Mouse (Mus musculus) kidney, embryonic 15.5 days (tissue): Measurements from ENCODE around the gene Slc38a9. TPM values are rescaled to one million over a fixed set of nuclear protein-coding genes. Genes with fewer than 3 reads are reported as not detected.
A peak's percentile ranks its signal among the peaks of the same experiment; 100 is the strongest.

Experiments used
- ATAC-seq: fragments of 200-750 bp; cut with Nextera tagmentation; replicated peaks from 2 replicates; pipeline ENCODE4 v1.8.0; 2017; ENCODE audit warnings: moderate TSS enrichment; ENCODE audit not compliant: low FRiP score
- H3K27ac ChIP-seq: fragments of 300-500 bp; sonication (generic); 2 replicates; pipeline ENCODE4 v1.5.1; 2015; ENCODE audit warnings: mild to moderate bottlenecking, inconsistent platforms
- H3K27me3 ChIP-seq: fragments of 300-500 bp; sonication (generic); 2 replicates; pipeline ENCODE4 v1.6.1; 2015; ENCODE audit warnings: inconsistent platforms
- H3K36me3 ChIP-seq: fragments of 300-500 bp; sonication (generic); 2 replicates; pipeline ENCODE4 v1.6.1; 2015; ENCODE audit warnings: inconsistent platforms
- H3K4me1 ChIP-seq: fragments of 300-500 bp; sonication (generic); 2 replicates; pipeline ENCODE4 v1.6.1; 2015; ENCODE audit warnings: inconsistent platforms
- H3K4me2 ChIP-seq: fragments of 300-500 bp; sonication (generic); 2 replicates; pipeline ENCODE4 v1.6.1; 2015; ENCODE audit warnings: moderate library complexity, mild to moderate bottlenecking, inconsistent platforms
- H3K4me3 ChIP-seq: fragments of 300-500 bp; sonication (generic); replicated peaks from 2 replicates; pipeline ENCODE4 v1.5.1; 2015; ENCODE audit warnings: mild to moderate bottlenecking, inconsistent platforms
- H3K9ac ChIP-seq: fragments of 300-500 bp; sonication (generic); 2 replicates; pipeline ENCODE4 v1.6.1; 2015; ENCODE audit warnings: mild to moderate bottlenecking, inconsistent platforms
- H3K9me3 ChIP-seq: fragments of 300-500 bp; sonication (generic); replicated peaks from 2 replicates; pipeline ENCODE4 v1.6.1; 2016; ENCODE audit warnings: inconsistent platforms
- WGBS: fragments of 180-500 bp; shearing (Covaris S2); methylation state at CpG from one replicate; pipeline ENCODE4 v1.1.7; 2015; ENCODE audit warnings: mixed read lengths; 5-methylcytosine and 5-hydroxymethylcytosine counted together
- polyA plus RNA-seq: library from polyadenylated mRNA; unstranded; fragments of >200 nt; fragmentation: Nextera tagmentation; extraction: Ambion mirVana; gene quantifications from 2 replicates; pipeline ENCODE4 v1.2.1, GENCODE M21; 2015

Gene Slc38a9
- polyA plus RNA-seq, 1 experiment from 2014 or later: 15.2 TPM

DNA sequence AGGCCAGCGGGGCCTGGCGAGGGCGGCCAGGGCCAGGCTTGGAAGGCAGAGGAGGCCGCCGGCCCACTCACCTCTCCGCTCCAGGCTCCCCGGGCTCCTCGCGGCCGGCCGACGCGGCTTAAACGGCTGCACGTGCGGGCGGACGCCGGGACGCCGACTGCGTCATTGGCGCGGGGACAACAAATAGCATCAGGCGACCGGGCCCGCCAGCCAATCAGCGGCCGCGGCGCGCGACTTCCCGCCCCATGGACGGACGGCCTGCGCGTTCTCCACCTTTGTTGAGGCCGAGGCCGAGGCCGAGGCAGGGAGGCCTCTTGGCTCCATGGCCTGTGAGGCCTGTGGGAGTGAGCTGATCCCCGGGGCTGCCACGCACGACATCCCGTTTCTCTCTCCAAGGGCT is 8.3 kb upstream of the Slc38a9 start, which contains the start of gene Ddx4:
Gene Ddx4, minus strand, starts transcription at position 271 of the 400 bp plus-strand sequence.
- no peaks in the 10 kb centered on the region for H3K4me1 ChIP-seq
- H3K9ac ChIP-seq: no peak within 1 kb of the TSS
- H3K4me2 ChIP-seq: no peak within 1 kb of the TSS
- H3K9me3 ChIP-seq: peaks cover 7% of the 10 kb centered on the region; the same call in 1 of the 2 replicates
- no peaks in the 10 kb centered on the region for H3K27me3 ChIP-seq
- H3K4me3 ChIP-seq: no peak within 1 kb of the TSS
- WGBS: 83% methylated on average over 45 of the region's 45 CpGs
- ATAC-seq: no peak
- H3K36me3 ChIP-seq: no peaks in the 10 kb centered on the region
- no peak within 1 kb of the TSS for H3K27ac ChIP-seq

DNA sequence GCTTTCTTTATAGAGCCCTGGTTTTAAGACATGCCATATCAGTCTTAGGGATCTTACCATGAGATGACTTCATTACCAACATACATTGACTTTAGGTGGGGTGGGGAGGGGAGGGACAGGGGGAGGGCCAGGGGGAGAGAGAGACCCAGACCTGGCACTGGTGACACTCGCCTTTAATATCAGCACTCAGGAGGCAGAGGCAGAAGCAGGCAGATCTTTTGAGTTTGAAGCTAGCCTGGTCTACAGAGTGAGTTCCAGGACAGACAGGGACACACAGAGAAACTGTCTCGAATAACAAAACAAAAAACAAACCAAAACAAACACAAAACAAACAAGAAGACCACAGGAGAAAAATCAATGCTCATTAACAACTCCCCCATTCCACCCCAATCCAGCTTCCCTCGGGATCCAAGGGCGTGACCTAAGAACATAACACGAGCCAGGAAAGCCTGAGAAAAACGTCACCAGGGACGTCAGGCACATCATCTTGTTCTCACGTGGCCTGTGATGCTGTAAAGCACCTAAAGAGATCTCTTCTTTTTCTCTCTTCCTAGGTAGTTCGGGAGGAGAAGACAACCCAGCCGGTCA is 471 bp upstream of the Slc38a9 start:
- Histone ChIP-seq H3K9me3 (no peaks in the 10 kb centered on the region), H3K27ac (no peak overlapping the region), H3K36me3 (no peaks in the 10 kb centered on the region), H3K4me3 (peak overlapping the region; percentile 73), H3K27me3 (no peaks in the 10 kb centered on the region), H3K4me1 (peaks cover 9% of the 10 kb centered on the region), H3K9ac (peak overlapping the region; percentile 33; the same call in 1 of the 2 replicates), H3K4me2 (peak overlapping the region; percentile 86)
- peak; percentile 26 for ATAC-seq
- 3% methylated on average over 10 of the region's 10 CpGs for WGBS

GRCm38 (mm10) chr13:112661687-112662086 is 1.1 kb downstream of the Slc38a9 start:
- peaks cover 9% of the 10 kb centered on the region for H3K4me1 ChIP-seq
- H3K27ac ChIP-seq: no peak overlapping the region
- no peaks in the 10 kb centered on the region for H3K27me3 ChIP-seq
- ATAC-seq: no peak
- H3K9me3 ChIP-seq: no peaks in the 10 kb centered on the region
- H3K4me3 ChIP-seq: peak overlapping the region; percentile 73; the same call in 1 of the 2 replicates
- 70% methylated on average over 2 of the region's 2 CpGs for WGBS
- H3K36me3 ChIP-seq: no peaks in the 10 kb centered on the region
- H3K9ac ChIP-seq: no peak overlapping the region
- peak overlapping the region; percentile 86; the same call in 1 of the 2 replicates for H3K4me2 ChIP-seq

- WGBS: 85% methylated on average over 10 of the region's 10 CpGs
- H3K27me3 ChIP-seq: no peaks in the 10 kb centered on the region
- no peaks in the 10 kb centered on the region for H3K9me3 ChIP-seq
- H3K36me3 ChIP-seq: peaks cover 4% of the 10 kb centered on the region
- ATAC-seq: no peak
- no peak overlapping the region for H3K9ac ChIP-seq
- H3K4me3 ChIP-seq: no peak overlapping the region
- H3K4me2 ChIP-seq: no peak overlapping the region
- H3K4me1 ChIP-seq: no peaks in the 10 kb centered on the region
- H3K27ac ChIP-seq: no peak overlapping the region
Observed at GRCm38 (mm10) chr13:112666433-112667024, 6.0 kb downstream of the Slc38a9 start.

DNA sequence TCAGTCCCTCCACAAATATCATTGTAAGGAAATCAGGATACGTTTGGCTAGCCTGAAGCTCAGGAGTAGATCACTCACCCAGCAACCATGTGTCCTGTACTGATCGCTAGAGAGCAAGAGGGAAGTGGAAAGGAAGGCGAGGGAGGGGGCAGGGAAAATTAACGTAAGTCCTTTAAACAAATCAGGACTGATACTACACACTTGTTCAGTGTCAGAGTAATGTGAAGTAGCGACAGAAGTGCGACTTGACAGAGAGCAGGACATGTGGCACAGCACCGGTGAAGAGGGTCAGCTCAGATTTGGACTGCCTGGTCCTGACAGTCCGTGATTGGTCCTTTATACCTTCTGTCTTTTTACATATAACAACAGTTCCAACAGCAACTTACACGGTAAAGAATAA is 6.7 kb downstream of the Slc38a9 start:
- no peak overlapping the region for H3K4me3 ChIP-seq
- no peak for ATAC-seq
- H3K4me1 ChIP-seq: no peaks in the 10 kb centered on the region
- H3K27me3 ChIP-seq: no peaks in the 10 kb centered on the region
- WGBS: 85% methylated on average over 9 of the region's 9 CpGs
- no peak overlapping the region for H3K27ac ChIP-seq
- H3K9ac ChIP-seq: no peak overlapping the region
- no peak overlapping the region for H3K4me2 ChIP-seq
- peaks cover 8% of the 10 kb centered on the region for H3K36me3 ChIP-seq
- no peaks in the 10 kb centered on the region for H3K9me3 ChIP-seq

DNA sequence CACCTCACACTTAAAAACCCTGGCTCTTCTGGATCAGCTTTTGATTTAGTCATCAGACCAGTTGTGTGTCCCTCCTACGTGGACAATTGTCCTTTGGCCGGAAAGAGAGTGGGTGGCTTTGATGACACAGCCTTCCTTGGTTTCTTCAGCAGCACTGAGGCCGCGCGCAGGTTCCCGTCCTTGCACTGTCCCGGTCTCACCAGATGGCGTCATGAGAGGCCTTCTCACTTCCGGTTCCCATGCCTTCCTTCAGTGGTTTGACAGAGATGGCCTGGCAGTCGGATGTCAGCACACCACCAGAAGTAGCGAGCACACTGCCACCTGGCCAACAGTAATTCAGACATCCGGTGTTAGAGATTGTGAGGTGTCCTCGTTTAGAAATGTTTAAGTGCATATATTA is 11.2 kb downstream of the Slc38a9 start:
- no peak overlapping the region for H3K4me2 ChIP-seq
- no peak overlapping the region for H3K27ac ChIP-seq
- no peak overlapping the region for H3K9ac ChIP-seq
- no peaks in the 10 kb centered on the region for H3K9me3 ChIP-seq
- no peaks in the 10 kb centered on the region for H3K27me3 ChIP-seq
- WGBS: 70% methylated on average over 13 of the region's 13 CpGs
- H3K4me3 ChIP-seq: no peak overlapping the region
- H3K4me1 ChIP-seq: peaks cover 5% of the 10 kb centered on the region; the same call in 1 of the 2 replicates
- no peak for ATAC-seq
- peaks cover 8% of the 10 kb centered on the region for H3K36me3 ChIP-seq

GRCm38 (mm10) chr13:112672797-112673196 is 12.2 kb downstream of the Slc38a9 start:
- Histone ChIP-seq H3K9ac (no peak overlapping the region), H3K9me3 (no peaks in the 10 kb centered on the region), H3K4me2 (no peak overlapping the region), H3K4me3 (no peak overlapping the region), H3K27ac (no peak overlapping the region), H3K4me1 (peaks cover 5% of the 10 kb centered on the region; the same call in 1 of the 2 replicates), H3K27me3 (no peaks in the 10 kb centered on the region), H3K36me3 (peaks cover 8% of the 10 kb centered on the region)
- ATAC-seq: no peak
- WGBS: 75% methylated on average over 6 of the region's 6 CpGs

DNA sequence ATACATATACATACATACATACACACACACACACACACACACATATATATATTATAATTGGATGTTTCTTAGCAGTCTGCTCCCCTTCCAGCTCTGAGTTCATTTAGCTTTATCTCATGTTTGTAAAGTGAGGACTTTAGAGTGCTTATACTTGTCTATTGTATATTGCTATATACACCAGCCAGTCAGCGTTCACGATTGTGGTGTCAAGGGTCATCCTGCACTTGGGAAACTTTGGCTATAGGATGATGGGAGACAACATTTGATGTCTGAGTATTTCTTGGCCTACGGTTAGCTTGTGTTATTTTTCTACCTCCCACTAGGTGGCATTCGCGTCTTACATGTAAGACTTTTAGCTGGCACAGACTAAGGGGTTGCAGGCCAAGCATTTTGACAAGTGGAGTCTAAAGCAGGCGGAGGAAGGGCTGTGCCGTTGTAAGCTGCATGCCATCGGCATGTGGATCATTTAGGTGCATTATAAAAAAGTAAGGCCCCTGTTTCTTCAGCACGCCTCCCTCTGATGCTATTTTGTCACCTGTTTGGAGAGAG is 13.4 kb downstream of the Slc38a9 start:
- peak; percentile 83 for ATAC-seq
- 11% methylated on average over 9 of the region's 9 CpGs for WGBS
- Histone ChIP-seq H3K9me3 (no peaks in the 10 kb centered on the region), H3K27ac (no peak overlapping the region), H3K4me2 (no peak overlapping the region), H3K36me3 (peaks cover 17% of the 10 kb centered on the region), H3K27me3 (no peaks in the 10 kb centered on the region), H3K9ac (no peak overlapping the region), H3K4me3 (no peak overlapping the region), H3K4me1 (peaks cover 5% of the 10 kb centered on the region; the same call in 1 of the 2 replicates)

DNA sequence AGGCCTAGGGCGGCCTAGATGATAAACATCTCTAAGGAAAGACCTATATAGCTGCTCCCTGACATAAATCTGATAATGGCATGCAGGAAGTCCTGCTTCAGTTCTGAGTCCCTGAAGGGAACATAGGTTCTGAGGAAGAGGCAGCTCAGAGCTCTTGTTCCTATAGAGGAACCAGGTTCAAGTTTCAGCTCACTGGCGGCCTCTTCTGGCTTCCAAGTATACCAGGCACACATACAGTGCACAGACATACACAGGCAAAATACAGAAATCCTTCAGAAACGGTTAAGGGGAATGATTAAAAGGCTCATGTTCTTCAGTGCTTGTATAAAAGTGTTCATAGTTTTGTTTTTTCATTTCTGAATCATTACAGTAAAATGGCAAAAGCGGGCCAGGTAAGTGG is 17.6 kb downstream of the Slc38a9 start:
- H3K27ac ChIP-seq: no peak overlapping the region
- H3K4me3 ChIP-seq: no peak overlapping the region
- no peak overlapping the region for H3K9ac ChIP-seq
- peaks cover 9% of the 10 kb centered on the region for H3K36me3 ChIP-seq
- H3K9me3 ChIP-seq: no peaks in the 10 kb centered on the region
- WGBS: 89% methylated on average over 4 of the region's 4 CpGs
- H3K4me1 ChIP-seq: peaks cover 5% of the 10 kb centered on the region; the same call in 1 of the 2 replicates
- H3K4me2 ChIP-seq: no peak overlapping the region
- no peak for ATAC-seq
- H3K27me3 ChIP-seq: no peaks in the 10 kb centered on the region

DNA sequence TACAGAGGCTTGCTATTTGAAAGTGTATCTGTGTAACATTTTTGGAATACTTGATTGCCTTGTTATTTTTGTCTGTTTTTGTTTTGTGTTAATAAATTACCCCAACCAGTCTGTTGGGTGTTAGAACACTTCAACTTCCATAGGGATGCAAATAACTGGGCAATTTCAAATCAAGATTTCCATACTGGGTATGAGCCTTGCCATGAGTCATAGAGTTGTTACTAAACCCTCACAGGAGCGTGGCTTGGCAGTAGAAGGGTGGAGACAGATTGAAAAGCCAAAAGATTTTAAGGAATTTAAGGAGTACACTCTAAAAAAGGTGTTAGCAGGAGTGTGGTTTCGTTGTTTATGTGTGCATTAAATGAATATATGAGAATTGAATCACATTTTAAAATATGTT is 22.8 kb downstream of the Slc38a9 start:
- 76% methylated on average over 2 of the region's 2 CpGs for WGBS
- H3K36me3 ChIP-seq: 0 out of 2 replicates have a peak, but pooled peaks cover 4% of the 10 kb centered on the region
- no peak overlapping the region for H3K9ac ChIP-seq
- H3K4me2 ChIP-seq: no peak overlapping the region
- no peaks in the 10 kb centered on the region for H3K9me3 ChIP-seq
- no peaks in the 10 kb centered on the region for H3K4me1 ChIP-seq
- H3K4me3 ChIP-seq: no peak overlapping the region
- H3K27ac ChIP-seq: no peak overlapping the region
- no peak for ATAC-seq
- no peaks in the 10 kb centered on the region for H3K27me3 ChIP-seq

GRCm38 (mm10) chr13:112683970-112684369 is 23.4 kb downstream of the Slc38a9 start:
- Histone ChIP-seq H3K36me3 (no peaks in the 10 kb centered on the region), H3K27ac (no peak overlapping the region), H3K27me3 (no peaks in the 10 kb centered on the region), H3K4me1 (no peaks in the 10 kb centered on the region), H3K9ac (no peak overlapping the region), H3K4me2 (no peak overlapping the region), H3K9me3 (no peaks in the 10 kb centered on the region), H3K4me3 (no peak overlapping the region)
- ATAC-seq: no peak
- 90% methylated on average over 6 of the region's 6 CpGs for WGBS

DNA sequence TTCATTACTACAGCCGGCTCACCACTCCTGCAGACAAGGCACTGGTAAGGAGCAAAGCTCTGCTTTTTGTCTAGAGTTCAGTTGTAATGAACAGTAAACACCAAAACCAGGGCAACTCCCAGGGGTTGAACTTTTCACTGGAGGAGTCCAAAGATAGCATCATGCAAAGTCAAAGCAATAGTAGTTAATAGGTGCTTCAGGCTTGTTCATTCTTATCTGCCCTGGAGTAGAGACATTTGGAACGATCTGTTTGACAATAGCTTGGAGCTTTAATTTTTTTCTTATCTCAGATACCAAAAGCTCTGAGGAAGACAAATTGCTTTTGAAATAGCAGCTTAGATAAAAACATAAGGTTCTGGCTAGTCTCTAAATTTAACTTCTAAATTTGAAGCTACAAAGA is 25.6 kb downstream of the Slc38a9 start:
- Histone ChIP-seq H3K27me3 (no peaks in the 10 kb centered on the region), H3K9me3 (no peaks in the 10 kb centered on the region), H3K4me1 (no peaks in the 10 kb centered on the region), H3K36me3 (no peaks in the 10 kb centered on the region), H3K4me2 (no peak overlapping the region), H3K4me3 (no peak overlapping the region), H3K9ac (no peak overlapping the region), H3K27ac (no peak overlapping the region)
- WGBS: 75% methylated on average over 2 of the region's 2 CpGs
- ATAC-seq: no peak
